9 mouse cellular contexts compared by ENCODE assay signal in genomic region chr4:132303484-132303883, GRCm38 (mm10). TPM values are rescaled to one million over a fixed set of nuclear protein-coding genes. Genes with fewer than 3 reads are reported as not detected.
A peak's percentile ranks its signal among the peaks of the same experiment; 100 is the strongest.
DNase-seq lines count a peak whose midpoint lies in the region; ATAC-seq and TF ChIP-seq lines count a peak whose summit lies in the region.
"Not testable (repeated sequence)": the region's sequence is repeated elsewhere in the genome, so short reads cannot be mapped to it uniquely, and the experiment has no call there.
"Had no signal": no experiment of that assay in that cellular context is flagged by ENCODE, and none has a peak within 500 bp of the region (broad histone marks: within the 10 kb centered on the region; RNA-seq: fewer than 3 reads in every experiment).

No protein-coding gene starts in this region.

- H3K36me3 ChIP-seq in MEL (ENCODE audit: control insufficient read depth in 1 of 2, insufficient read depth in 2 of 2, low read length in 2 of 2), result peaks cover 0 to 12% of the 10 kb centered on the region in 2 experiments; a peak in 2 of 4 replicates
- not testable (repeated sequence) for H3K36me3 ChIP-seq in heart, embryonic 10.5 days; hindbrain, embryonic 14.5 days (replicated peaks; ENCODE audit: control insufficient read depth, insufficient read depth); kidney, postnatal 0 days (ENCODE audit: insufficient read depth, low read length); liver, embryonic 13.5 days; midbrain, embryonic 11.5 days (ENCODE audit: control insufficient read depth, insufficient read depth, low read length); neural tube, embryonic 15.5 days

- H3K27ac ChIP-seq in MEL (ENCODE audit: control insufficient read depth, low read depth, low read length), result peak overlapping the region; percentile 37
- not testable (repeated sequence) for H3K27ac ChIP-seq in embryonic fibroblast, embryonic 13.5 days (ENCODE audit: insufficient read depth, low read length); hindbrain, embryonic 14.5 days; kidney, postnatal 0 days; liver, embryonic 13.5 days; midbrain, embryonic 11.5 days (ENCODE audit: low read depth, low read length); neural tube, embryonic 15.5 days (replicated peaks)
- peak overlapping the region; percentile 86; the same call in 1 of the 2 replicates for H3K27ac ChIP-seq in heart, embryonic 10.5 days

- peaks cover 0 to 25% of the 10 kb centered on the region in 2 experiments; a peak in 2 of 4 replicates for H3K4me1 ChIP-seq in MEL (ENCODE audit: control insufficient read depth in 1 of 2, insufficient read depth in 2 of 2, low read length in 2 of 2)
- H3K4me1 ChIP-seq in embryonic fibroblast, embryonic 13.5 days (ENCODE audit: control insufficient read depth, insufficient read depth, low read length); hindbrain, embryonic 14.5 days (replicated peaks; ENCODE audit: control insufficient read depth, insufficient read depth, low read length); kidney, postnatal 0 days (replicated peaks; ENCODE audit: insufficient read depth, low read length); midbrain, embryonic 11.5 days (ENCODE audit: control insufficient read depth, insufficient read depth, low read length): not testable (repeated sequence)
- H3K4me1 ChIP-seq in heart, embryonic 10.5 days, result peaks cover 15% of the 10 kb centered on the region
- H3K4me1 ChIP-seq in liver, embryonic 13.5 days (replicated peaks), result peaks cover 36% of the 10 kb centered on the region
- H3K4me1 ChIP-seq in neural tube, embryonic 15.5 days, result peaks cover 12% of the 10 kb centered on the region

- peak overlapping the region; percentile 44 for H3K9ac ChIP-seq in MEL (ENCODE audit: control insufficient read depth, low read depth, low read length, poor library complexity, severe bottlenecking)
- peak overlapping the region; percentile 64 for H3K9ac ChIP-seq in hindbrain, embryonic 14.5 days
- H3K9ac ChIP-seq in kidney, postnatal 0 days (ENCODE audit: low read depth, low read length), result peak overlapping the region; percentile 57
- H3K9ac ChIP-seq in liver, embryonic 13.5 days, result peak overlapping the region; percentile 74
- H3K9ac ChIP-seq in midbrain, embryonic 11.5 days (ENCODE audit: low read length), result peak overlapping the region; percentile 60
- not testable (repeated sequence) for H3K9ac ChIP-seq in neural tube, embryonic 15.5 days (replicated peaks)

- not testable (repeated sequence) for ATAC-seq in hindbrain, embryonic 14.5 days (ENCODE audit: low FRiP score); kidney, postnatal 0 days (replicated peaks; ENCODE audit: low FRiP score, low read depth); liver, embryonic 13.5 days (ENCODE audit: low read depth); midbrain, embryonic 11.5 days (ENCODE audit: low FRiP score); neural tube, embryonic 15.5 days (ENCODE audit: low FRiP score)

- TF ChIP-seq POLR2A in MEL (IDR thresholded peaks at IDR 0.05; ENCODE audit: control insufficient read depth in 1 of 2, insufficient read depth in 1 of 2, low read depth in 1 of 2, low read length in 2 of 2, poor library complexity in 1 of 2), result not testable (repeated sequence)
- TF ChIP-seq POLR2A in embryonic fibroblast, embryonic 13.5 days (IDR thresholded peaks at IDR 0.05; ENCODE audit: low read depth, low read length), result 0 out of 2 replicates have a peak, but pooled peaks have one; percentile 7

- peak overlapping the region; percentile 63 for H3K4me2 ChIP-seq in hindbrain, embryonic 14.5 days (replicated peaks)
- peak overlapping the region; percentile 61 for H3K4me2 ChIP-seq in kidney, postnatal 0 days (ENCODE audit: low read length)
- H3K4me2 ChIP-seq in liver, embryonic 13.5 days, result peak overlapping the region; percentile 86
- H3K4me2 ChIP-seq in midbrain, embryonic 11.5 days, result peak overlapping the region; percentile 67
- peak overlapping the region; percentile 61 for H3K4me2 ChIP-seq in neural tube, embryonic 15.5 days

- 47% methylated on average over 6 of the region's 6 CpGs for WGBS in heart, embryonic 10.5 days
- 48% methylated on average over 6 of the region's 6 CpGs for WGBS in hindbrain, embryonic 14.5 days
- 38% methylated on average over 6 of the region's 6 CpGs for WGBS in kidney, postnatal 0 days
- WGBS in liver, embryonic 13.5 days (ENCODE audit: insufficient replicate concordance), result 32% methylated on average over 6 of the region's 6 CpGs
- 41% methylated on average over 6 of the region's 6 CpGs for WGBS in midbrain, embryonic 11.5 days
- 43% methylated on average over 6 of the region's 6 CpGs for WGBS in neural tube, embryonic 15.5 days

- not testable (repeated sequence) for DNase-seq in MEL (ENCODE audit: low read depth, low spot score); heart, embryonic 10.5 days (ENCODE audit: low spot score); hindbrain, embryonic 14.5 days (ENCODE audit: low spot score); kidney, postnatal 0 days (ENCODE audit: low spot score); liver, embryonic 13.5 days; midbrain, embryonic 11.5 days (ENCODE audit: low spot score, missing footprints)

- not testable (repeated sequence) for TF ChIP-seq EP300 in MEL (IDR thresholded peaks at IDR 0.05; ENCODE audit: low read depth in 1 of 2, low read length in 2 of 2)

- H3K27me3 ChIP-seq in MEL (ENCODE audit: control insufficient read depth in 1 of 2, insufficient read depth in 2 of 2, low read length in 2 of 2); heart, embryonic 10.5 days (ENCODE audit: insufficient read depth, poor library complexity, severe bottlenecking); hindbrain, embryonic 14.5 days (ENCODE audit: control insufficient read depth, insufficient read depth, low read length); kidney, postnatal 0 days (ENCODE audit: insufficient read depth, low read length); liver, embryonic 13.5 days; midbrain, embryonic 11.5 days (ENCODE audit: control insufficient read depth, insufficient read depth, low read length); neural tube, embryonic 15.5 days (replicated peaks): not testable (repeated sequence)

- TF ChIP-seq CTCF in MEL (IDR thresholded peaks at IDR 0.05 in 2 of 3, conservative IDR thresholded peaks at IDR 0.05 in 1 of 3; ENCODE audit: control insufficient read depth in 1 of 3, insufficient read depth in 1 of 3, low read depth in 2 of 3, low read length in 3 of 3, poor library complexity in 1 of 3, severe bottlenecking in 1 of 3), result peak in 2 of 3 experiments; percentile 6 to 11; a peak in 1 of 6 replicates
- not testable (repeated sequence) for TF ChIP-seq CTCF in embryonic fibroblast, embryonic 13.5 days (IDR thresholded peaks at IDR 0.05; ENCODE audit: borderline replicate concordance, insufficient read depth, low read length)
- TF ChIP-seq CTCF in kidney, postnatal 0 days (IDR thresholded peaks at IDR 0.05; ENCODE audit: low read depth), result 0 out of 2 replicates have a peak, but pooled peaks have one; percentile 2

- not testable (repeated sequence) for H3K9me3 ChIP-seq in MEL (replicated peaks; ENCODE audit: insufficient read depth, low read length); heart, embryonic 10.5 days; hindbrain, embryonic 14.5 days (ENCODE audit: control insufficient read depth, low read length); kidney, postnatal 0 days (replicated peaks; ENCODE audit: low read length); liver, embryonic 13.5 days (replicated peaks); midbrain, embryonic 11.5 days (ENCODE audit: control insufficient read depth, low read length); neural tube, embryonic 15.5 days (replicated peaks)

- H3K79me2 ChIP-seq in MEL (ENCODE audit: control insufficient read depth, insufficient read depth, low read length, poor library complexity), result not testable (repeated sequence)

- H3K4me3 ChIP-seq in MEL (ENCODE audit: control insufficient read depth in 1 of 2, insufficient read depth in 1 of 2, low read depth in 2 of 2, low read length in 2 of 2), result peak overlapping the region; percentile 53 to 60
- H3K4me3 ChIP-seq in embryonic fibroblast, embryonic 13.5 days (ENCODE audit: insufficient read depth, low read length), result not testable (repeated sequence)
- H3K4me3 ChIP-seq in heart, embryonic 10.5 days, result peak overlapping the region; percentile 67
- peak overlapping the region; percentile 40 for H3K4me3 ChIP-seq in hindbrain, embryonic 14.5 days (replicated peaks; ENCODE audit: low read length)
- H3K4me3 ChIP-seq in kidney, postnatal 0 days (replicated peaks; ENCODE audit: low read depth, low read length), result peak overlapping the region; percentile 36
- H3K4me3 ChIP-seq in liver, embryonic 13.5 days (replicated peaks), result peak overlapping the region; percentile 64
- H3K4me3 ChIP-seq in midbrain, embryonic 11.5 days (ENCODE audit: low read depth, low read length), result peak overlapping the region; percentile 41
- peak overlapping the region; percentile 40 for H3K4me3 ChIP-seq in neural tube, embryonic 15.5 days (replicated peaks)

- TF ChIP-seq RAD21 in MEL (IDR thresholded peaks at IDR 0.05; ENCODE audit: low read depth, low read length), result not testable (repeated sequence)

RNA-seq across cellular contexts. Expression of gene Rab42, which starts 0.3 kb away (rescaled TPM):
- total RNA-seq in MEL (2012; rRNA removed), result 0.52 and 0.85 TPM in 2 replicates
- polyA plus RNA-seq in MEL (2012; ENCODE audit: insufficient read depth in 1 of 2, insufficient read length in 2 of 2, low read depth in 1 of 2, low replicate concordance in 2 of 2, missing spikeins in 1 of 2), result under 1 TPM in 1 of 2 experiments, not detected in 1; 0.40 TPM
- 0.67 TPM in 1 of 2 replicates, not detected in the other for polyA plus RNA-seq in embryonic fibroblast, embryonic 13.5 days (2011; ENCODE audit: insufficient read length, low read depth, missing spikeins)
- polyA plus RNA-seq in heart, embryonic 10.5 days (2016; fragmentation: Nextera tagmentation; extraction: Ambion mirVana), result 1.1 and 1.9 TPM in 2 replicates
- 0.95 and 1.5 TPM in 2 replicates for polyA plus RNA-seq in hindbrain, embryonic 14.5 days (2014; fragmentation: Nextera tagmentation; extraction: Ambion mirVana)
- polyA plus RNA-seq in kidney, postnatal 0 days (2015; fragmentation: Nextera tagmentation; extraction: Ambion mirVana), result 2.4 and 3.0 TPM in 2 replicates
- 0.44 and 1.2 TPM in 2 replicates for polyA plus RNA-seq in liver, embryonic 13.5 days (2015; fragmentation: Nextera tagmentation; extraction: Ambion mirVana)
- 0.42 and 0.59 TPM in 2 replicates for polyA plus RNA-seq in midbrain, embryonic 11.5 days (2014; fragmentation: Nextera tagmentation; extraction: Ambion mirVana)
- 3.4 and 3.5 TPM in 2 replicates for polyA plus RNA-seq in neural tube, embryonic 15.5 days (2015; fragmentation: Nextera tagmentation; extraction: Ambion mirVana)
- total RNA-seq: monocyte, adult 5-6 weeks had no signal

RNA-seq across cellular contexts. Expression of gene Trnau1ap, which starts 25.9 kb away (rescaled TPM):
- 110 and 117 TPM in 2 replicates for total RNA-seq in MEL (2012; rRNA removed)
- polyA plus RNA-seq in MEL (2012; ENCODE audit: insufficient read depth in 1 of 2, insufficient read length in 2 of 2, low read depth in 1 of 2, low replicate concordance in 2 of 2, missing spikeins in 1 of 2), result 100 to 1,000 TPM in 1 of 2 experiments, not detected in 1; 102 TPM
- polyA plus RNA-seq in embryonic fibroblast, embryonic 13.5 days (2011; ENCODE audit: insufficient read length, low read depth, missing spikeins), result 29.6 and 33.5 TPM in 2 replicates
- 82.0 and 92.0 TPM in 2 replicates for polyA plus RNA-seq in heart, embryonic 10.5 days (2016; fragmentation: Nextera tagmentation; extraction: Ambion mirVana)
- polyA plus RNA-seq in hindbrain, embryonic 14.5 days (2014; fragmentation: Nextera tagmentation; extraction: Ambion mirVana), result 66.8 and 73.1 TPM in 2 replicates
- polyA plus RNA-seq in kidney, postnatal 0 days (2015; fragmentation: Nextera tagmentation; extraction: Ambion mirVana), result 70.3 and 72.8 TPM in 2 replicates
- polyA plus RNA-seq in liver, embryonic 13.5 days (2015; fragmentation: Nextera tagmentation; extraction: Ambion mirVana), result 43.1 and 45.3 TPM in 2 replicates
- 78.0 and 83.3 TPM in 2 replicates for polyA plus RNA-seq in midbrain, embryonic 11.5 days (2014; fragmentation: Nextera tagmentation; extraction: Ambion mirVana)
- polyA plus RNA-seq in neural tube, embryonic 15.5 days (2015; fragmentation: Nextera tagmentation; extraction: Ambion mirVana), result 69.9 and 70.3 TPM in 2 replicates

RNA-seq across cellular contexts. Expression of gene Taf12, which starts 29.3 kb away (rescaled TPM):
- total RNA-seq in MEL (2012; rRNA removed), result 56.7 and 62.6 TPM in 2 replicates
- polyA plus RNA-seq in MEL (2012; ENCODE audit: insufficient read depth in 1 of 2, insufficient read length in 2 of 2, low read depth in 1 of 2, low replicate concordance in 2 of 2, missing spikeins in 1 of 2), result 10 to 100 TPM in 1 of 2 experiments, not detected in 1; 76.4 TPM
- 36.5 and 38.3 TPM in 2 replicates for polyA plus RNA-seq in embryonic fibroblast, embryonic 13.5 days (2011; ENCODE audit: insufficient read length, low read depth, missing spikeins)
- 42.4 and 52.5 TPM in 2 replicates for polyA plus RNA-seq in heart, embryonic 10.5 days (2016; fragmentation: Nextera tagmentation; extraction: Ambion mirVana)
- 38.0 and 40.8 TPM in 2 replicates for polyA plus RNA-seq in hindbrain, embryonic 14.5 days (2014; fragmentation: Nextera tagmentation; extraction: Ambion mirVana)
- 38.1 and 39.0 TPM in 2 replicates for polyA plus RNA-seq in kidney, postnatal 0 days (2015; fragmentation: Nextera tagmentation; extraction: Ambion mirVana)
- polyA plus RNA-seq in liver, embryonic 13.5 days (2015; fragmentation: Nextera tagmentation; extraction: Ambion mirVana), result 53.3 and 62.2 TPM in 2 replicates
- 67.2 and 70.5 TPM in 2 replicates for polyA plus RNA-seq in midbrain, embryonic 11.5 days (2014; fragmentation: Nextera tagmentation; extraction: Ambion mirVana)
- polyA plus RNA-seq in neural tube, embryonic 15.5 days (2015; fragmentation: Nextera tagmentation; extraction: Ambion mirVana), result 36.5 and 43.6 TPM in 2 replicates

RNA-seq across cellular contexts. Expression of gene Gmeb1, which starts 42.1 kb away (rescaled TPM):
- total RNA-seq in MEL (2012; rRNA removed), result 9.9 and 12.0 TPM in 2 replicates
- 10 to 100 TPM in 1 of 2 experiments, not detected in 1; 29.6 TPM for polyA plus RNA-seq in MEL (2012; ENCODE audit: insufficient read depth in 1 of 2, insufficient read length in 2 of 2, low read depth in 1 of 2, low replicate concordance in 2 of 2, missing spikeins in 1 of 2)
- polyA plus RNA-seq in embryonic fibroblast, embryonic 13.5 days (2011; ENCODE audit: insufficient read length, low read depth, missing spikeins), result 16.8 and 20.9 TPM in 2 replicates
- 32.5 and 37.6 TPM in 2 replicates for polyA plus RNA-seq in heart, embryonic 10.5 days (2016; fragmentation: Nextera tagmentation; extraction: Ambion mirVana)
- polyA plus RNA-seq in hindbrain, embryonic 14.5 days (2014; fragmentation: Nextera tagmentation; extraction: Ambion mirVana), result 34.7 and 36.7 TPM in 2 replicates
- 21.9 and 24.3 TPM in 2 replicates for polyA plus RNA-seq in kidney, postnatal 0 days (2015; fragmentation: Nextera tagmentation; extraction: Ambion mirVana)
- 16.9 and 17.3 TPM in 2 replicates for polyA plus RNA-seq in liver, embryonic 13.5 days (2015; fragmentation: Nextera tagmentation; extraction: Ambion mirVana)
- polyA plus RNA-seq in midbrain, embryonic 11.5 days (2014; fragmentation: Nextera tagmentation; extraction: Ambion mirVana), result 37.0 and 39.6 TPM in 2 replicates
- 37.7 and 39.0 TPM in 2 replicates for polyA plus RNA-seq in neural tube, embryonic 15.5 days (2015; fragmentation: Nextera tagmentation; extraction: Ambion mirVana)

RNA-seq across cellular contexts. Expression of gene Rcc1, which starts 49.9 kb away (rescaled TPM):
- 137 and 147 TPM in 2 replicates for total RNA-seq in MEL (2012; rRNA removed)
- 100 to 1,000 TPM in 1 of 2 experiments, 10 to 100 TPM in 1; 83.6 to 186 TPM for polyA plus RNA-seq in MEL (2012; ENCODE audit: insufficient read depth in 1 of 2, insufficient read length in 2 of 2, low read depth in 1 of 2, low replicate concordance in 2 of 2, missing spikeins in 1 of 2)
- polyA plus RNA-seq in embryonic fibroblast, embryonic 13.5 days (2011; ENCODE audit: insufficient read length, low read depth, missing spikeins), result 33.6 and 34.4 TPM in 2 replicates
- polyA plus RNA-seq in heart, embryonic 10.5 days (2016; fragmentation: Nextera tagmentation; extraction: Ambion mirVana), result 61.4 and 93.4 TPM in 2 replicates
- polyA plus RNA-seq in hindbrain, embryonic 14.5 days (2014; fragmentation: Nextera tagmentation; extraction: Ambion mirVana), result 20.0 and 22.4 TPM in 2 replicates
- polyA plus RNA-seq in kidney, postnatal 0 days (2015; fragmentation: Nextera tagmentation; extraction: Ambion mirVana), result 40.0 and 45.9 TPM in 2 replicates
- polyA plus RNA-seq in liver, embryonic 13.5 days (2015; fragmentation: Nextera tagmentation; extraction: Ambion mirVana), result 79.4 and 80.2 TPM in 2 replicates
- polyA plus RNA-seq in midbrain, embryonic 11.5 days (2014; fragmentation: Nextera tagmentation; extraction: Ambion mirVana), result 62.1 and 70.3 TPM in 2 replicates
- 28.2 and 45.5 TPM in 2 replicates for polyA plus RNA-seq in neural tube, embryonic 15.5 days (2015; fragmentation: Nextera tagmentation; extraction: Ambion mirVana)
